Mouse (Mus musculus): ENCODE data around the gene Styxl1.
A peak's percentile ranks its signal among the peaks of the same experiment; 100 is the strongest.

The Styxl1 gene

GRCm38 (mm10) chr5:135764971-135765370 lies 13.2 kb downstream of the Styxl1 start:
- DNase-seq (ENCODE audit: low spot score in 2 of 2): no peak

DNA sequence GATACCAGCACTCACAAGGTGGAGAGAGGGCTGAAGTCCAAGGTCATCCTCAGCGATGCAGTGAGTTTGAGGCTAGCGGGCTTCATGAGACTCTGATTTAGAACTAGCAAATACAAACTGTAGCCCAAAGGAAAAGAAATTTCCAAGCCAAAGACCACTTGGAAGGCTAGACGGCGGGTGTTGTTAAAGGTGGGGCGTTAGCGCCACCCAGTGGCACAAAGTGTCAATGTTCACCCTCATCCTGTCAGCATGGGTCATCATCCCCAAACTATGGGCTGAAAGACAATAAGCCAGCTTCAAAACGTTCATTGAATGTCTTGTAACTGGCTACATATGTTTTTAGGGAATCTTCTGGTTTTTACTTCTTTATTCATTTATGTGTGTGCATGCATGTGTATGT lies 14.7 kb downstream of the Styxl1 start:
- DNase-seq (ENCODE audit: low spot score in 2 of 2): peak in 1 of 2 experiments; percentile 70

- no peak for DNase-seq (ENCODE audit: low spot score in 2 of 2)
Observed at GRCm38 (mm10) chr5:135761881-135762280, 16.3 kb downstream of the Styxl1 start.

DNA sequence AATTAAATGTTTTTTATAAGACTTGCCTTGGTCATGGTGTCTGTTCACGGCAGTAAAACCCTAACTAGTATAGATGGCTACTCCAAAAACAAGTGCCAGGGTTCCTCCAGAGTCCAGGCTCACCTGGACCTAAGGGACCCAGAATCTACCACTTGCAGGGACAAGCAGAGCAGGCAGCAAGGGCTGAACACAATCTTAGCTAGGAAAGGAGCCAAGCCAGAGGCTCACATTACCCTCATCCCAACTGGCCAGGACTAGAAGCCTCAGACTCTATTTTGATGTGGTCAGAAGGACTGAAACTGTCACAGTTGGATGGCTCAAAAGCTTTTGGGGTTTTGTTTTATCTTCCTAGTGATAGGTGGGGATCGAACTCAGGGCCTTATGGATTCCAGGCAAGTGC lies 26.6 kb downstream of the Styxl1 start:
- DNase-seq (ENCODE audit: low spot score in 2 of 2): no peak

DNA sequence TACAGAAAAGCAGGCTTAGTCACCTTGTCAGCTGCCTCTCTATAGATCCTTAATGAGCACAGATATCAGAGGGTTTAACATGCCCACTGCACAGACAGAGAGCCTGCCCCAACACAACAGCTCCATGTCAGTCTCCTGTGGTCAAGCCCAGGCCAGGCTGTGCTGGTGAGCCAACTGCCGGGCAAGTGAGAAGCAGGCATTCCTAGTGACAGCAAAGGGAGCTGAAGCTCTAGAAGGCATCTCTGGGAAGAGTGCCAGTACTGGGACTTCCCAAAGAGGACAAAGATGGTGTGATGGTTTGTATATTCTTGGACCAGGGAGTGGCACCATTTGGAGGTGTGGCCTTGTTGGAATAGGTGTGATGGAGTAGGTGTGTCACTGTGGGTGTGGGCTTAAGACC lies 27.1 kb downstream of the Styxl1 start:
- DNase-seq (ENCODE audit: low spot score in 2 of 2): no peak

DNA sequence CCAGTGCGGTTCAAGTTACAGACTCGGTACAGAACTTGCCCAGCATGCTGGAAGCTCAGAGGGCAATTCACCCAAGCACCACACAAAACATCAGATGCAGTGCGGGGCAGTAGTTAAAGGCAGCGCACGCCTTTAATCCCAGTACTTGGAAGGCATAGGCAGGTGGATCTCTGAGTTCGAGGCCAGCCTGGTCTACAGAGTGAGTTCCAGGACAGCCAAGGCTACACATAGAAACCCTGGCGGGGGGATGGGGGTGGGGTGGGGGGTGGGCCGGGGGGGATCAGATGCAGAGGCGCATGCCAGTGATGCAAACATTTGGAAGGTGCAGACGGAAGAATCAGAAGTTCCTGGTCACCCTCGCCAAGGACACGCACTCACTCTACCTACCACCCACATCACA lies 33.4 kb downstream of the Styxl1 start:
- DNase-seq (ENCODE audit: low spot score in 2 of 2): no peak

- DNase-seq (ENCODE audit: low spot score in 2 of 2): peak; percentile 87 to 92
Observed at GRCm38 (mm10) chr5:135743741-135744609, 34.2 kb downstream of the Styxl1 start, which contains the start of gene Tmem120a. Gene Tmem120a (minus strand): TSS chr5:135744448.

DNA sequence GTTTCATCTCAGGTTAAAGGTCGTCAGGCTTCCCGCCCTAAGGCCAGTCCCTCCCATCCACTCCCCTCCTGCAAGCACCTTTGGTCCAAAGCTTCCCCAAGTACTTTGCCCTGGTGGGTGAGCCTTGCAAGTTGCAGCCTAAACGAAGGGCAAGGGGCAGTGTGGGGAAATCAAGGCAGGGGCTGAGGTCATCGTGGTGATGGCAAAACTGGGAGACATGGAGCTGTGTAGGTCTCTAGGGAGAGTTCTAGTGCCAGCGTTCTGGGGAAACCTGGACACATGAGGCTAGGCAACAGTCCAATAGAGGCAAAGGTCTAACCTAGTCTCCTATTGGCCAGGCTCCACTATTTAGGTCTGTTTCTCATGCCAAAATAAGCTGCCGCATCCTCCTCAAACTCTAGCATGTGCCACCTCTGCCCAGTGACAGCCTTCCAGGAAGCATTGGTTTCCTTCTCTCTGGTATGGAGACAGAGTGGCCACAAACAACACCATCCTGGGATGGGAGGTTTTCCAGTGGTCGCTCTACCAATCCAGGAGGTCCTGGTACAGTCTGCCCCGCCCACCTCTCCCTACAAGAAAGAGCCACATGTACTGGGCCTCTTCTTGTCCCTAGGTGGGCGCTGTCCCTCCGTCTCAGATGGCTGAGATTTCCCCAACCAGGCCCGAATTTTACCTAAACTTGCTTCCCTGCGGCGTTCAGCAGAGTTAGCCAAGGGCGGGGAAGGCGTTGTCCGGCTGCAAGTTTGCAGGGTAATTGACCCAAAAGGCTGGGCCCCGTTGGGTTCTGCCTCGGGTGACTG lies 35.0 kb downstream of the Styxl1 start:
- no peak for DNase-seq (ENCODE audit: low spot score in 2 of 2)

- DNase-seq (ENCODE audit: low spot score in 2 of 2): no peak
Observed at GRCm38 (mm10) chr5:135742156-135742555, 36.0 kb downstream of the Styxl1 start.

GRCm38 (mm10) chr5:135738266-135738665 lies 39.9 kb downstream of the Styxl1 start:
- no peak for DNase-seq (ENCODE audit: low spot score in 2 of 2)

- no peak for DNase-seq (ENCODE audit: low spot score in 2 of 2)
Observed at GRCm38 (mm10) chr5:135737154-135737553, 41.0 kb downstream of the Styxl1 start.

GRCm38 (mm10) chr5:135736544-135736943 lies 41.6 kb downstream of the Styxl1 start:
- DNase-seq (ENCODE audit: low spot score in 2 of 2): no peak

GRCm38 (mm10) chr5:135735741-135736140 lies 42.4 kb downstream of the Styxl1 start:
- no peak for DNase-seq (ENCODE audit: low spot score in 2 of 2)

DNA sequence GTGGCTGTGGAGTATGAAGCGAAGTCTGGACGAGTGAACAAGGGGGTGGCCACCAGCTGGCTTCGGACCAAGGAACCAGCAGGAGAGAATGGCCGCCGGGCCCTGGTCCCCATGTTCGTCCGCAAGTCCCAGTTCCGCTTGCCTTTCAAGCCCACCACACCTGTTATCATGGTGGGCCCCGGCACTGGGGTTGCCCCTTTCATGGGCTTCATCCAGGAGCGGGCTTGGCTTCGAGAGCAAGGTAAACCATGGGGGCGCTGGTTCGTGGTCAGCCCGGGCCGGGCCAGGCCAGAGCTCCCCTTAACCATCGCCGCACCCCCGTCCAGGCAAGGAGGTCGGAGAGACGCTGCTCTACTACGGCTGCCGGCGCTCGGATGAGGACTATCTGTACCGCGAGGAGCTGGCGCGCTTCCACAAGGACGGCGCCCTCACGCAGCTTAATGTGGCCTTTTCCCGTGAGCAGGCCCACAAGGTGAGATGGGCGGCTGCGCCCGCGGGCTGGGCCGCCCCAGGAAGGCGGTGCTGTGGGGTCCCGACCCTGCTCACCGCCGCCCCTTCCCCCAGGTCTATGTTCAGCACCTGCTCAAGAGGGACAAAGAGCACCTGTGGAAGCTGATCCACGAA lies 44.0 kb downstream of the Styxl1 start:
- DNase-seq (ENCODE audit: low spot score in 2 of 2): no peak

- DNase-seq (ENCODE audit: low spot score in 2 of 2): no peak
Observed at GRCm38 (mm10) chr5:135733071-135733470, 45.1 kb downstream of the Styxl1 start.

- no peak for DNase-seq (ENCODE audit: low spot score in 2 of 2)
Observed at GRCm38 (mm10) chr5:135731322-135731721, 46.9 kb downstream of the Styxl1 start.

- DNase-seq (ENCODE audit: low spot score in 2 of 2): no peak
Observed at GRCm38 (mm10) chr5:135730916-135731315, 47.3 kb downstream of the Styxl1 start.

DNA sequence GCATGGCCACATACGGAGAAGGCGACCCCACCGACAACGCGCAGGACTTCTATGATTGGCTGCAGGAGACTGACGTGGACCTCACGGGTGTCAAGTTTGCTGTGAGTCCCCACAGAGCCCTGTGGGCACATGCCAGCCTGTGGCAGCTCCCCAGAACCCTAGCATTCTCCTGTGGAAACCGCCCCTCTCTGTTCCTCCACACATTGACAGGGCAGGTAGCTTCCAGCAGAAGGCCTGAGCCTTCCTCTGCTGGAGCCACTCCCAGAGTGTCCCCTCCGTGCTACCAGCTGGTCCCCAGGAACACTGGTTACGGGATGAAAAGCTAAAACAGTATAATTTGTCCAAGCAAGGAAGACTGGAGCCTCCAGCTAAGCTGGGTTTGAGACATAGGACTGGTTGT lies 47.9 kb downstream of the Styxl1 start:
- DNase-seq (ENCODE audit: low spot score in 2 of 2): no peak

DNA sequence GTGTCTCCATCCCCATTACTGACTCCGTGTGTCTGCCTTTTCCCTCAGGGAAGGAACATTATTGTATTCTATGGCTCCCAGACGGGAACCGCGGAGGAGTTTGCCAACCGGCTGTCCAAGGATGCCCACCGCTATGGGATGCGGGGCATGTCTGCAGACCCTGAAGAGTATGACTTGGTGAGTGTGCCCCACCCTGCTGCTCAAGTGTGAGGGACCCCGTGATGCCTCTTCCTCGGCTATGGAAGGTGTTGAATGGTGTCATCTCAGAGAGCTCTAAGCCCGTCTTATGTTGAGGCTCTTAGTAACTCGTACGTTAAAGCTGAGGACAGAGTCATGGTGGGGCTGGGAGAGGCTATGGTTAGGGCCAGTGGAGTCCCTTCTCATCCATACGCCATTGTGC lies 48.8 kb downstream of the Styxl1 start:
- DNase-seq (ENCODE audit: low spot score in 2 of 2): no peak

GRCm38 (mm10) chr5:135728361-135728760 lies 49.8 kb downstream of the Styxl1 start:
- no peak for DNase-seq (ENCODE audit: low spot score in 2 of 2)

GRCm38 (mm10) chr5:135727871-135728270 lies 50.3 kb downstream of the Styxl1 start:
- DNase-seq (ENCODE audit: low spot score in 2 of 2): no peak

- DNase-seq (ENCODE audit: low spot score in 2 of 2): no peak
Observed at GRCm38 (mm10) chr5:135726641-135727346, 51.4 kb downstream of the Styxl1 start.
